Mouse (Mus musculus) c-Kit-positive CD71-positive TER-119-positive erythroid progenitor cells, embryonic 14.5 days (primary cell): Measurements from ENCODE around the gene Abcg3.
"Not testable (repeated sequence)": the region's sequence is repeated elsewhere in the genome, so short reads cannot be mapped to it uniquely, and the experiment has no call there.

Experiments
- DNase-seq: peaks from one replicate; pipeline ENCODE4 v3.0.0-alpha.2; 2013; ENCODE audit warnings: low spot score

The Abcg3 gene

DNA sequence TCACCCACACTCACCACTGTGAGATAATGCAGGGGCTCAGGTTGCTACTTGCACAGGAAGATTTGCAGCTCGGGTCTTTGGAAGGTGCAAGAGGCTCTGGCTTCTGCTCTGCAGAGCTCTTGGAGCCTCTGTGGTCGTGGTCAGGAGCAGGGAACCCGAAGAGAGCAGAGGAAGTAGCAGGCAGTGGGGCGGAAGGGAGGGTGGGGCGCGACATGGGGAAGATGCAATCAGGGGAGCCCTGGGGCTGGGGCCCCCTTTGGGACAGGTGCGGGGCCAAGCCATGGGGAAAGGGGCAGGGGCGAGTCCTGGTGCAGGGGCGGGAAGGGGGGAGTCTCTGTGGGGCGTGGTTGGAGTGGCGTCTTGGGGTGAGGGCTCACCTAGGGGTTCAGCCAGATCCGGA is at the start of gene Abcg3:
TSS of gene Abcg3 (minus strand) at position 184 of the 400 bp plus-strand sequence.
- DNase-seq, result no peak

DNA sequence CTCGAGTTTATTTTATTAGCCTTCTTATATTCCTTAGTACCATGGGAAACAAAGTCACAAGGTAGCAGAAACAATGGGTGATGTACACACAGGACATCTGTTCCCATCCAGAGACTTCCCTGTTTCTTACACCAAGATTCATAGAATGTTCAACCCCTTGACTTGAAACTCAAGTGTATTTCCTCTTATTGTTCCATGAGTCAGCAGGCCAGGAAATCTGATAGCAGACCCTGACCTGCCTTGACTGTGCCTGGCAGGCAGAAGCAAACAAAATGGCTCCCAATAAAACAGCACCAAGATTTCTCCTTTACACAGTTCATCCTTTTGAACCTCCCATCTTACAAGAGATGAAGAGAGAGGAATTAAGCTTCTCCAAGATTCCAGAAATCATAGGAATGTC is 30.0 kb upstream of the Abcg3 start:
- no peak for DNase-seq

DNA sequence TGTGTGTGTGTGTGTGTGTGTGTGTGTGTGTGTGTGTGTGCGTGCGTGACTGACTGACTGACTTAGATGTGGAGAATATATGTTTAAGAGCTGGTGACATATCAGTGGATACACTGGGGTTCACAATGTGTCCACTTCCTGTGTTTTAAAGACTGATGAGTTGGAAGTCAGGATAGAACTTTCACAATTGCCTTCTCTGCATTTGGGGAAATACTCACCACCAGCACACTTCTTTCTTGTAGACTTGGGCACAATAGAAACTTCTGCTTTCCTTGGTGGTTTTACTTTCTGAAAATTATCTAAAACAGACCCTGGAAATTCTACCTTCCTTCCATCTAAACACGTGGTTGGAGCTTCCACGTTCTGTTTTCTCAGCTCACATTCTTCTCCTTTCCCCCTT is 29.1 kb upstream of the Abcg3 start:
- DNase-seq, result no peak

DNA sequence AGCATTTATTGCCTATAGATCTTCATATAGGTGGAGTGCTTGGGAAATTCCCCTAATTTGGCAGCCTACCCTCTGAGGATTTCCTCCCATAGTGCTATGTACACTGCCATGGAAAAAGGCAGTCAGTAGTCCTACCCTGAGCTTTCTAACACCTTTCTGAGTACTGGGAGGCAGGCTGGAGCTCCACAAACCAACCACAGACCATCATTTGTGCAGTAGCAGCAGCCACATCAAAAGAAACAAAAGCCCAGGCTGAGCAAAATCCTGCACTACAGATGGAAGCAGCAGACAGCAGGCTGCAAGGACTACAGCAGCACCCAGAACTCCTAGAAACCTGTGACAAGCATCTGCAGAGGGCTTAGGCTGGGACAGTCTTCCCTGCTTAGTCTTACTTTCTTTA is 27.9 kb upstream of the Abcg3 start:
- DNase-seq, result no peak

DNA sequence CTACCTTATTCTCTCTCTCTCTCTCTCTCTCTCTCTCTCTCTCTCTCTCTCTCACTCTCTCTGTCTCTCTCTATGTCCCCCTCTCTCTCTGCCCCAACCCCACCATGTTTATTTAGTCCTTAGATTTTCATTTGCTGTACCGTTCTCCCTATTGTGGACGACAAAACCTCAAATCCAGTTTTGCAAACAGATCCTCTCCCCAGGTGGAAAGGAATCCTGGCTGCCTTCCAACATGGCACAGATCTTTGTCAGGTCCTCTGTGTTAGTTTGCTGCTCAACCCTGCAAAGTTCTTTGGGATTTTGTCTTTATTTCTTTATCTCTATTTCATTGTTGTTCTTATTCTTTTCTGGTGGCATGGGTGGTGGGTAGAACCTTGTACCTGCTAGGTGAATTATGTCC is 6.9 kb upstream of the Abcg3 start:
- DNase-seq, result no peak

GRCm38 (mm10) chr5:104988000-104988399 is 5.5 kb upstream of the Abcg3 start:
- no peak for DNase-seq

DNA sequence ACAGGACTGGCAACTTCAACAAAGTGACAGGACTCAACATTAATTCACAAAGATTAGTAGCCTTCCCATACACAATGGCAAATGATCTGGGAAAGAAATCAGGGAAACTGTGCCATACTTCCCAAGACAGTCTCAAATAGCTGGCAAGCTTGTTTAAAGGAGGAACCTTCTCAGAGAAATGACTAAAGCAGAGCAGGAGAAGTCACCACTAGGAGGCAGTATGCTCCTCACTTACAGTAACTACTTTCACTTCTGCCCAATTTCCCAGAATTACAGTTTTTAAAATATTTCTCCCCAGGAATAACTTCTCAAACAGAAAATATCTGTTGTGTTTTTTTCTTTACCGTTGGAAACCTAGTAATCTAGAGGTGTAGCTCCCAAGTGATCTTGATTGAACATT is 4.2 kb upstream of the Abcg3 start:
- DNase-seq, result peak; percentile 3

DNA sequence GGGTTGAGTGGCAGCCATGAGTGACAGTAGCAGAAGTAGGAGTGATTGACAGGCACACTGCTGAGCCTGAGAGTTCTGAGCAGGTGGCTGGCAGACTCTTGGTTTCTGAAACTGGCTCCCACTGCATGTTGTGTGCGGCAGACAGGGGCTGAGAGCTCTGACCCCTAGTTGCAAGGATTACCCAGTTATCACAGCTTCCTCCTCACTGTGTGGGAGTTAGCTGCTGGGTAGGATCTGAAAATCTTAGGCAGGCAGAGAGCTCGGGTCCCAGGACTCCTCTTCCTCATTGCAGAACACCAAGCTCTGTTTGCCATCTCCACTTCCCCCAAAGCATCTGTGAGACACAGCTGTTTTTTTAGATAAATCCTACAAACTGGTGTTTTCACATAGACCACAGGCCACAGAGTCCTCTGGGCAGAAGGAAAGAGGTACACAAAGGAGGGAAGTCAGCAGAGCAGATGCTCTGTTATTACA is 3.4 kb downstream of the Abcg3 start:
- DNase-seq, result no peak

- no peak for DNase-seq
These were observed 24.3 kb downstream of the Abcg3 start for GRCm38 (mm10) chr5:104958141-104958793.

- DNase-seq, result no peak
These were observed 27.3 kb downstream of the Abcg3 start for GRCm38 (mm10) chr5:104955208-104955607.

- no peak for DNase-seq
These were observed 35.6 kb downstream of the Abcg3 start for GRCm38 (mm10) chr5:104946951-104947350.

DNA sequence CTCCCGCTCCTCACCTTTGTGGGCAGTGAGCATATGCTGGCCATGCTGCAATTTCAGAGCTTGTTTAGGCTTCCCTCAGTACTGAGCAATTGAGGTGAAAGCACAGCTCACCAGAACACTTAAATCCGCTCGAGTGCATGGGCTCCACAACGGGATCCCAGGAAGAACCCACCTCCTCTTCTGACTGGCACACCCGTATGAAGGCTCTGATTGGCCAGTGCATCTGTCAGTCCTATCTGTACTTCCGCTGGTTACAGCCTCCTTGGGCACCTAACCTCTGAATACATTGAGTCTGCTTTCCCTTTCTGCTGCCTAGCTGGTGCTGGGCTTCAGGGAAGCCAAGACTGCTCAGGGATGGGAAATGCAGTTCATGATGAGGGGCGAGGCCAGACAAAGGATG is 48.4 kb downstream of the Abcg3 start:
- DNase-seq, result no peak

DNA sequence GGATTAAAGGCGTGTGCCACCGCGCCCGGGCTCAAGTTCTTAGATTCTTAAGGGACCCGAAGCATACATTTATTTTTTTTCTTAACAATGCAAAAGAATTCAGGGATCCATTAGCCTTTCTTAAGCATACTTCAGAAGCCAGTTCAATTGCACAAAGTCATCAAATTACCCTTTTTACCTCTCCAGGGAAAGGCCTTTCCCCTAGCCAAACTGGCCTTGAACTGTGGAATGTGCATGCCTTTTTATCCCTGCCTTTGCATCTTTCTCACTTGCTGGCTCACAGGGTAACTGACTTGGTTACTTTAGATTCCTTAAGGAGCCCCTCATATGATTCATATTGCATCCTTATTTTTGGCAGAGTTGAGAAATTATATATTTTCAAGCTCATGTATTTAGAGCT is 76.0 kb downstream of the Abcg3 start:
- DNase-seq, result not testable (repeated sequence)
